Mouse (Mus musculus): ENCODE measurements at regions not wholly inside any gene's neighbourhood (a gene's known extent, or its start where the extent isn't known, plus 50 kb on each side); places are given as distances from the start of the nearest gene placed in this dataset.

GRCm38 (mm10) chr3:133758421-133758820, 213.5 kb upstream of the Tet2 start:
- Histone ChIP-seq H3K27ac (no peak overlapping the region), H3K4me2 (no peak overlapping the region), H3K27me3 (replicated peaks) (no peaks in the 10 kb centered on the region), H3K9me3 (no peaks in the 10 kb centered on the region), H3K9ac (no peak overlapping the region), H3K36me3 (replicated peaks) (no peaks in the 10 kb centered on the region), H3K4me3 (no peak overlapping the region), H3K4me1 (peaks cover 14% of the 10 kb centered on the region)
- no peak for ATAC-seq (replicated peaks)
- 34% methylated on average over 4 of the region's 4 CpGs for WGBS

DNA sequence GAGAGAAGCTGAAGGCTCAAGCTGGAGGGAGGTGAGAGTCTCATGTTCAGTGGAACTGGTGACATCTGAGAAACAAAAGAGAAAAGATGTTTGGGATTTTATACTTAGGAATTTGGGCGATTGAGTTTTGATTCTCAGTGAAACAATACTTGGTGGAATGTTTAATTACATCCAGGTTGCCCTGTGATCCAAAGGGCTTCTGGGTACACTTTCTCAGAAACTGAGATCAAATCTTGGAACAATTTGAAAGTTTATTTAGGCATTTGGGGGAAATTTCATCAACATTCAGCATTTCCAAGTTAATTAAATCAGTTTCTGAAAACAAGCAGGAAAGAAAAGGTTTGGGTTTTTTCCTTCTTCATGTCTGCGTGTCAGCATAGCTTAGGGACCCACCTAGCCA, 214.7 kb upstream of the Tet2 start:
- H3K4me2 ChIP-seq = no peak overlapping the region
- H3K27me3 ChIP-seq (replicated peaks) = no peaks in the 10 kb centered on the region
- no peaks in the 10 kb centered on the region for H3K9me3 ChIP-seq
- 78% methylated on average over 2 of the region's 2 CpGs for WGBS
- H3K4me3 ChIP-seq = no peak overlapping the region
- no peak for ATAC-seq (replicated peaks)
- H3K36me3 ChIP-seq (replicated peaks) = no peaks in the 10 kb centered on the region
- peaks cover 6% of the 10 kb centered on the region for H3K4me1 ChIP-seq
- no peak overlapping the region for H3K9ac ChIP-seq
- H3K27ac ChIP-seq = no peak overlapping the region

- no peaks in the 10 kb centered on the region for H3K9me3 ChIP-seq
- H3K27me3 ChIP-seq (replicated peaks) = no peaks in the 10 kb centered on the region
- WGBS = 84% methylated on average over 1 of the region's 1 CpGs
- H3K9ac ChIP-seq = no peak overlapping the region
- H3K4me1 ChIP-seq = no peaks in the 10 kb centered on the region
- no peak overlapping the region for H3K4me2 ChIP-seq
- no peak for ATAC-seq (replicated peaks)
- H3K27ac ChIP-seq = no peak overlapping the region
- H3K4me3 ChIP-seq = no peak overlapping the region
- H3K36me3 ChIP-seq (replicated peaks) = no peaks in the 10 kb centered on the region
These were observed 215.3 kb upstream of the Tet2 start for GRCm38 (mm10) chr3:133760221-133760620.

GRCm38 (mm10) chr3:133763721-133764120, 218.8 kb upstream of the Tet2 start:
- Histone ChIP-seq H3K4me3 (no peak overlapping the region), H3K27me3 (replicated peaks) (no peaks in the 10 kb centered on the region), H3K36me3 (replicated peaks) (no peaks in the 10 kb centered on the region), H3K4me1 (no peaks in the 10 kb centered on the region), H3K9me3 (no peaks in the 10 kb centered on the region), H3K9ac (no peak overlapping the region), H3K27ac (no peak overlapping the region), H3K4me2 (no peak overlapping the region)
- no peak for ATAC-seq (replicated peaks)

DNA sequence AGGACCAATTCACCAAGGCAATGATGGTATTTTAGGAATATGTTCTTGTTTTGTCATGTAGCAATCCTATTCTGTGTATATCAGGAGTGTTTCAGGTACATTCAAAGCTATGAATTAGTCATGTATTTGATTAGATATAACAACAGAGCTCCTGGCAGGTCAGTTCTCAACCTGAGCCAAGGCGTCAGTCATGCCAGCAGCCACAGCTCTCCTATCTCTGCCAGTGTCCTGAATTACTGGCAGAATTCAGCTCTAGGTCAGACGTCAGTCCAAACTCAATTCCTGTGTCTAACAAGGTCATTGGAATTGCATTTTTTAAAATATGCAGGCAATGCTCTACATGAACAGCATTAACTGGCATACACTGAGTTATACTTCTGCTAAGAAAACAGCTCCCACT, 228.6 kb upstream of the Tet2 start:
- Histone ChIP-seq H3K9me3 (no peaks in the 10 kb centered on the region), H3K27ac (no peak overlapping the region), H3K4me1 (no peaks in the 10 kb centered on the region), H3K4me3 (no peak overlapping the region), H3K4me2 (no peak overlapping the region), H3K36me3 (replicated peaks) (no peaks in the 10 kb centered on the region), H3K9ac (no peak overlapping the region), H3K27me3 (replicated peaks) (no peaks in the 10 kb centered on the region)
- no peak for ATAC-seq (replicated peaks)
- WGBS = 78% methylated on average over 2 of the region's 2 CpGs

GRCm38 (mm10) chr3:133774229-133774628, 229.3 kb upstream of the Tet2 start:
- ATAC-seq (replicated peaks) = no peak
- 79% methylated on average over 3 of the region's 3 CpGs for WGBS

DNA sequence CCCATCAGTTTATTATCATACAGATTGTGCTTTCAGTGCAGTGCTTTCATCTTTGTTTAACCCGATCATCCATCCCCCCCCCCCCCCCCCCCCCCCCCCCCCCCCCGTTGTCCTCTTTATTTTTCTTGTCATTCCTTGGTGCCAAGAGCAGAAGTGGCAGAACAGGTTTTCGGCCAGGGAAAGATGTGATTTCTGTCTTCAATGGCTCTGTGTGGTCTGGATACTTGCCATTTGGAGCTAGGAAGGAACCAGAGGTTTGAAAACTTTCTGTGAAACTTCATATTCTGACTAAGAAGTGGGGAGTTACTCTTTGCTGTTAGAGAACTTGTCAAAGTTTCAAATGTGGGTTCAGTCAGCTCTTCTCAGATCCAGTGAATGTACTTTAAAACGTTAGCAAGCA, 231.1 kb upstream of the Tet2 start:
- H3K36me3 ChIP-seq (replicated peaks) = no peaks in the 10 kb centered on the region
- H3K27me3 ChIP-seq (replicated peaks) = no peaks in the 10 kb centered on the region
- WGBS = 43% methylated on average over 3 of the region's 4 CpGs
- H3K4me3 ChIP-seq = no peak overlapping the region
- no peaks in the 10 kb centered on the region for H3K9me3 ChIP-seq
- no peak overlapping the region for H3K9ac ChIP-seq
- no peaks in the 10 kb centered on the region for H3K4me1 ChIP-seq
- ATAC-seq (replicated peaks) = no peak
- no peak overlapping the region for H3K4me2 ChIP-seq
- H3K27ac ChIP-seq = no peak overlapping the region

More at GRCm38 (mm10) chr3:133774229-133774628, 229.3 kb upstream of the Tet2 start:
- Histone ChIP-seq H3K4me1 (no peaks in the 10 kb centered on the region), H3K4me3 (no peak overlapping the region), H3K9ac (no peak overlapping the region), H3K4me2 (no peak overlapping the region), H3K36me3 (replicated peaks) (no peaks in the 10 kb centered on the region), H3K9me3 (no peaks in the 10 kb centered on the region), H3K27ac (no peak overlapping the region), H3K27me3 (replicated peaks) (no peaks in the 10 kb centered on the region)

DNA sequence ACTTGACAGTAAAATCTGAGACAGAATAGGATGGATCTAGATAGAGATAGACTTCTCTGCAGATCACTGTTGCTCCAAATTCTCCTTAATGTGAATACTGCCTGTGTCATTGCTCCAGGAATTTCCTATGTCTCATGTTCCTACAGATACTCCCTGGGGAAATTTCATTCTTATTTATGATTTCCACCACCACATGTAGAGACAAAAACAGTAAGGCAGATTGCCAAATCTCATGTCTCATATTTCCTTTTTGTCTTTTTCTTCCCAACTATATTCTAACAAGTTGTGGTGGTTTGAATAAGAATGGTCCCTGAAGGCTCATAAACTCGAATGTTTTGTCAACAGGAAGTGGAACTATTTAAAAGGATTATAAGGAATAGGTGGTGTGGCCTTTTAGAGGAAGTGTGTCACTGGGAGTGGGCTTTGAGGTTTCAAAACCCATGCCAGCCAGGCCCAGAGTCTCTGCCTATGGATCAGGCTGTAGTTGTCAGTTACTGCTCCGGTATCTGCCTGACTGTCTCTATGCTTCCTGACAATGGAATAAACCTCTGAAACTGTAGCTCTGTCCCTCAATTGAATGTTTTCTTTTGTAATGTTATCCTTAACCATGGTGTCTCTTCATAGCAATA, 234.3 kb upstream of the Tet2 start:
- Histone ChIP-seq H3K9me3 (no peaks in the 10 kb centered on the region), H3K27me3 (replicated peaks) (no peaks in the 10 kb centered on the region), H3K4me3 (no peak overlapping the region), H3K36me3 (replicated peaks) (no peaks in the 10 kb centered on the region), H3K9ac (no peak overlapping the region), H3K4me1 (no peaks in the 10 kb centered on the region), H3K4me2 (no peak overlapping the region), H3K27ac (no peak overlapping the region)
- ATAC-seq (replicated peaks) = no peak
- 75% methylated on average over 2 of the region's 2 CpGs for WGBS

GRCm38 (mm10) chr3:133783060-133783459, 238.1 kb upstream of the Tet2 start:
- H3K4me3 ChIP-seq = no peak overlapping the region
- H3K36me3 ChIP-seq (replicated peaks) = no peaks in the 10 kb centered on the region
- no peak for ATAC-seq (replicated peaks)
- no peak overlapping the region for H3K9ac ChIP-seq
- H3K9me3 ChIP-seq = no peaks in the 10 kb centered on the region
- WGBS = 82% methylated on average over 1 of the region's 1 CpGs
- no peak overlapping the region for H3K4me2 ChIP-seq
- H3K27me3 ChIP-seq (replicated peaks) = no peaks in the 10 kb centered on the region
- H3K4me1 ChIP-seq = no peaks in the 10 kb centered on the region
- no peak overlapping the region for H3K27ac ChIP-seq

DNA sequence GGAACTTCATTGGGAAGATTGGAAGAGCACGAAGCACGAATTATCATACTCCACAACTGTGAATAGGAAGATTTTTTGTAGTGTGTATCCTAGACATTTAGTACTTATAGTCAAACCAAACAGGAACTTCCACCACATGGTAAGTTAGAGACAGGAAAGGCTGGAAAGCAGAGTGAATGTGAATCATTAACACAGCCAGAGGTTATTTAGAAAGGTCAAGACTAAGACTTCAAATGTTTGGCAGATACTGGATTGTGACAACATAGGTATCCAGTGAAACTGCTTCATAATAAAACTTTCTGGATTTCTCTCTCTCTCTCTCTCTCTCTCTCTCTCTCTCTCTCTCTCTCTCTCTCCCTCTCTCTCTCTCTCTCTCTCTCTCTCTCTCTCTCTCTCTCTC, 246.4 kb upstream of the Tet2 start:
- H3K9me3 ChIP-seq = no peaks in the 10 kb centered on the region
- 92% methylated on average over 2 of the region's 2 CpGs for WGBS
- H3K4me1 ChIP-seq = no peaks in the 10 kb centered on the region

GRCm38 (mm10) chr3:133809007-133809552, 264.1 kb upstream of the Tet2 start:
- Histone ChIP-seq H3K4me2 (no peak overlapping the region), H3K36me3 (replicated peaks) (no peaks in the 10 kb centered on the region), H3K27ac (no peak overlapping the region), H3K4me1 (no peaks in the 10 kb centered on the region), H3K9ac (no peak overlapping the region), H3K9me3 (no peaks in the 10 kb centered on the region), H3K27me3 (replicated peaks) (no peaks in the 10 kb centered on the region), H3K4me3 (no peak overlapping the region)
- 95% methylated on average over 1 of the region's 1 CpGs for whole genome bisulfite sequencing
- no peak for ATAC-seq (replicated peaks)

More for the DNA sequence above, 246.4 kb upstream of the Tet2 start:
- no peak for ATAC-seq (replicated peaks)
- no peak overlapping the region for H3K4me3 ChIP-seq
- H3K4me2 ChIP-seq = no peak overlapping the region
- H3K36me3 ChIP-seq (replicated peaks) = no peaks in the 10 kb centered on the region
- no peak overlapping the region for H3K9ac ChIP-seq
- H3K27ac ChIP-seq = no peak overlapping the region
- no peaks in the 10 kb centered on the region for H3K27me3 ChIP-seq (replicated peaks)

- Histone ChIP-seq H3K4me3 (no peak overlapping the region), H3K36me3 (replicated peaks) (no peaks in the 10 kb centered on the region), H3K9ac (no peak overlapping the region), H3K27me3 (replicated peaks) (no peaks in the 10 kb centered on the region), H3K27ac (no peak overlapping the region), H3K4me1 (no peaks in the 10 kb centered on the region), H3K9me3 (no peaks in the 10 kb centered on the region), H3K4me2 (no peak overlapping the region)
- no peak for ATAC-seq (replicated peaks)
- WGBS = 86% methylated on average over 4 of the region's 4 CpGs
These were observed 274.2 kb upstream of the Tet2 start for GRCm38 (mm10) chr3:133818966-133819700.
